Mouse (Mus musculus): ENCODE results near the gene Nos3. TPM values are rescaled to one million over a fixed set of nuclear protein-coding genes. Genes with fewer than 3 reads are reported as not detected.

The Nos3 gene
- not detected in 2 replicates for total RNA-seq (2015; ENCODE audit: low replicate concordance)
- total RNA-seq (2017; ENCODE audit: low replicate concordance) = not detected in 2 replicates

DNA sequence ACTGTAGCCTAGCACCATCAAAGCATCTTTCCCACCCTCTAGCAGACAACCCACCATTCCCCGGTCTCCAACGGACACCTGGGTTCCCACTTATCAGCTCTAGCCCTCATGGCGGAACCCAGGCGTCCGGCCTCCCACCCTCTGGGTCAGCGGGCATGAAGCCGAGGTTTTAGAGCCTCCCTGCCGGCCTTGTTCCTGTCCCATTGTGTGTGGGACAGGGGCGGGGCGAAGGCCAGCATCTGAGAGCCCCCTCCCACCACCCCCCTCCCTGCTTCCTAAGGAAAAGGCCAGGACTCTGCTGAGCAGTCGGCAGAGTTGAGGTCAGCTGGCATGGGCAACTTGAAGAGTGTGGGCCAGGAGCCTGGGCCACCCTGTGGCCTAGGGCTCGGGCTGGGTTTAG lies at the start of gene Nos3:
Gene Nos3 (plus strand): TSS at position 303 of the 400 bp plus-strand sequence.
- ATAC-seq (replicated peaks; ENCODE audit: low FRiP score, poor library complexity, severe bottlenecking) = no peak

DNA sequence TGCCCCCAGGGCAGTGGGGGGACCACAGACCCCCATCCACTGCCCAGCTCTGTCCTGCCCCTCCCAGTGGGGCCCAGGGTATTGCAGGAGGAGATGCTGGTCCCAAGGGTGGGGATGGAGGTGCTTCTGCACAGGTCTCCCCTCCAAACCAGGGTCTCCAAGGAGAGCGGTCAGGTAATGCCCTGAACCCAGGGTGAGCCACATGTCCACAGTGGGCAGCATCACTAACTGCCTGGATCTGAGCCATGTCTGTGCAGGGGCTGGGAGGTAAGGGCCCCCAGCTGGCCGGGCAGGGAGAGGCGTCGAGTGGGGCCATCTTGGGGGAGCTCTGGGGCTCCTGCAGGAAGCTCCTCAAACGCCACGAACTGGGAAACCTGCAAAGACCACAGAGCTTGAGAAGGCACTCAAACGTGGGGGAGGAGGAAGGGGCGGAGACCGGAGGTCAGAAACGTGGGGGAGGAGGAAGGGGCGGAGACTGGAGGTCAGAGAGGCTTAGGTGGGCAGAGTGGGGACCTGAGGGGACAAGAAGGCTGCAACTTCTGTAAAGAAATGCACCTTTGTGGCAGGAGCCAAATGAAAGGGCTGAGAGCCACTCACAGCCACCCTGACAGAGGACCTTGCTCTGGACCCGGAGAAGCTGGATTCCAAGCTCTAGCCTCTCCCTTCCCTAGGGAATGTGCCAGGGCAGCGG lies 44.7 kb upstream of the Nos3 start:
- no peak for ATAC-seq (replicated peaks; ENCODE audit: low FRiP score, poor library complexity, severe bottlenecking)

DNA sequence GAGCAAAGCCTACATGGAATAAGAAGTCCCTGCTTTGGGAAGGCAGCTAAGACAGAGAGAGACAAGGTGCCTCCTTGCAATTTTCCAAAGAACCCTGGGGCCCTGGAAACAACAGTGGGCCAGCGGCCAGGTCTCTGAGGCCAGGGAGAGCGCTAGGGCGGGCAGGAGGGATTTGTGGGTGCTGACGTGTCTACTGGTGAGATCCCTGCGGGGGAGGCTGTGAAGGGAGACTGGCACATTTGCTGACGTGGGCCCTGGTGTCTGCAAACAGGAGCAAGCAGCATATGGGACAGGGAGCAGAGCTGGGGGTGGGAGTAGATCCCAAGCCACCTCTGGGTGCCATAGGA lies 44.2 kb upstream of the Nos3 start:
- no peak for ATAC-seq (replicated peaks; ENCODE audit: low FRiP score, poor library complexity, severe bottlenecking)

GRCm38 (mm10) chr5:24320894-24321293 lies 43.7 kb upstream of the Nos3 start:
- ATAC-seq (replicated peaks; ENCODE audit: low FRiP score, poor library complexity, severe bottlenecking) = no peak

DNA sequence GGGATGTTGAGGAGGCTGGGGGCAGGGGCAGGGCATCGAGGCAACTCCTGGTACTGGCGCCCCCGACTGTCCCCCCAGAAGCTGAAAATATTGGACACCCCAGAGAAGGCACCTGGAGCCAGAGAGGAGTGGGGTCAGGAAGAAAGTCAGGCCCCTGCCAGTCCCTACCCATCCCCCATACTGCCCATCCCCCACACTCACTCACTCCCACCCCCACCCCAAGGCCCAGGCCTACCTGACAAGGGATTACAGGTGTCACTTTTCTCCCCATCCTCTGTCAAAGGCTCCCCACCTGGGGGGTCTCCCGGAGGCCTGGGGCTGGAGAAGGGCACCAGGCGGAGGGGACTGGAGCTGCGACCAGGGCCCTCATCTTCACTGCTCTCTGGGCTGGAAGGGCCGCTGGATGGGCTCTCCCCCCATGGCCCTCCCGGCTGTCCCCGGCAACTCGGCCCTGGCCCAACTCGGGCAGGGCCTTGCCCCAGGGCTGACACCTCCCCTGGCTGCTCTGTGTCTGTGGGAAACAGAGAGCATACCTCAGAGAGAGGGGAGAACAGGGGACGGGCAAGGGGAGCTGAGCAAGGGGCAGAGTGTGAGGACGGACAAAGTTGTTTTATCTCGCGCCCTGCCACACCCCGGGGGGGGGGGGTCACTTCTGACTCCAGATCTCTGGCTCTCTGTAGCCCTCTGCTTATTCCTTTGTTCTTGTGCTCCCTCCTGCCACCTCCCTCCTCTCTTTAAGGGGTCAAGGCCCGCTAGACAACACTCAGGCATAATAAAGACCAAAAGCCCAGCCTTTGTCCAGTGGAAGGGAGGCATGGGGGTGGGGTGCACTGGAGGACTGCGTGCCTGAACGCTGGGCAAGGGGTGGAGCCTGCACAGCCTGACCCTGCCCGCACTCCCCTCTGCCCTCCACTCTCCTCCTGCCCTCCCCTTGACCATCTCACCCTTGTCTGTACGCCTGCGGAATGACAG lies 42.6 kb upstream of the Nos3 start:
- no peak for ATAC-seq (replicated peaks; ENCODE audit: low FRiP score, poor library complexity, severe bottlenecking)

DNA sequence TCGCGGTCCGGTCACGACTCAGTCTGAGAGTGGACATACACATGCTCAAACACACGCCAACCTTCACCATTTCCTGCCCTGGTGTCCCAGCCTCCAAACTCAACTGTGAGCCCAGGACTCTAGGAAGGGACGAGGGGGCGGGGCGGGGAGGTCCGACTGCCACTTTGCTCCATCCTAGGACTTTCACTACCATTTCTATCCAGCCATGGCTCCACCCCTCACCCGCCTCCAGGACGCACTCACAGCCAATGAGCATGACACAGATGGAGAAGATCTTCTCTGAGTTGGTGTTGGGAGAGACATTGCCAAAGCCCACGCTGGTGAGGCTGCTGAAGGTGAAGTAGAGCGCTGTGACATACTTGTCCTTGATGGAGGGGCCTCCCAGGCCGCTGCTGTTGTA lies 39.4 kb upstream of the Nos3 start:
- ATAC-seq (replicated peaks; ENCODE audit: low FRiP score, poor library complexity, severe bottlenecking) = no peak

- no peak for ATAC-seq (replicated peaks; ENCODE audit: low FRiP score, poor library complexity, severe bottlenecking)
Measured at GRCm38 (mm10) chr5:24326166-24326841, 38.3 kb upstream of the Nos3 start.

DNA sequence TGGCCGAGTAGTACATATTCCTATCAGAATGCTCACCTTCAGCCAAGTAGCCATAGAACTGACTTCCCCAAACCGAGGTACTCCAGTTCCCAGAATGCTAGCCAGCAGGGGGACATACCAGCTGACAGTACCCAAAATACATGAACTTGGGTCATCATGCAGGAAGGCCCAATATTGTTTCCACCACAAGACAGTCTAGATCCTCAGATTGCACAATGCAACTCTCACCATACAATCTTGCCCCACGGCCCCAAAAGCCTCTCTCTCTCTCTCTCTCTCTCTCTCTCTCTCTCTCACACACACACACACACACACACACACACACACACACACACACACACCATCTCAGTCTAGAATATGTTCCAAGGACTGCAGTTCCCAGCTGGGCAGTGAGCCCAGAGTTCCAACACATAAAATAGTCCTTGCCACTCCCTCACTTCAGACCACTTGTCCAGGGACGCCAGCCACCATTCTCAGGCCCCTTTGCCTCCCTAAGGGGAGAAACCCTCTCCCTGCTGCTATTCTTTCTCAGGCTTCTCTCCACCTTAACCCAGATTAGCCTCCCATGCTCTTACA lies 37.7 kb upstream of the Nos3 start:
- ATAC-seq (replicated peaks; ENCODE audit: low FRiP score, poor library complexity, severe bottlenecking) = no peak

DNA sequence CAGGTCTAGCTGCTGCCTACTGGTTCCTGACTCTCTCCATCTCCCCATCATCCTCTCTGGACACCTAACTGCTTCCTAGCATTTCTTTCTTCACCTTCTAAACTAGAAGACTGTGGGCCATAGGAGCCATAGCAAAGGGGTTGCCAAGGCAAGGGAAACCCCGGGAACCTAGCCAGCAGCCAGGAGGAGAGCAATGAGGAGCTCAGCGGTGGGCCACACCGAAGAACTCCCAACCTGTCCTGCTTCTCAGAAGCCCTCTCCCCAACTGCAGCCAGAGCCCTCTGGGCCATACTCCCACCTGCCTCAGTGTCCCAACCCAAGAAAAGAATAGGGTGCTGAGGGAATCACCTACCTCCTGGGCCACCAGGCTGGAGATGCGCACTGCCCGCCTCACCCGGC lies 35.8 kb upstream of the Nos3 start:
- no peak for ATAC-seq (replicated peaks; ENCODE audit: low FRiP score, poor library complexity, severe bottlenecking)

GRCm38 (mm10) chr5:24329212-24329964 lies 35.2 kb upstream of the Nos3 start:
- ATAC-seq (replicated peaks; ENCODE audit: low FRiP score, poor library complexity, severe bottlenecking) = no peak

DNA sequence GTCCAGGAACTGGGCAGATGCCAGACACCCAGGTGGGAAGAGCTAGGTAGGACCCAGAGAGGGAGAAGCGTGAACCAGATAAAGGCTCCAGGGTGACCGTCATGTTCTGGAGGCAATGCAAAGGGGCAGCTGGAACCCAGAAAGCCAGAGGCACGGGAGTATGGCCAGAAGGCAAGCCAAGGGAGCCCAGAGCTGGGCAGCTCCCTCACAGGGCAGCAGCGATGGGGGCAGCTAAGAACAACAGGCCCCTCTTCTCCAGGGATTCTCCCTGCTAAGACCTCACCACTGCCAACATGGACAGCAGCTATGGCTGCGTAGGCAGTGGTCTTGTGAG lies 34.7 kb upstream of the Nos3 start:
- ATAC-seq (replicated peaks; ENCODE audit: low FRiP score, poor library complexity, severe bottlenecking) = no peak

- ATAC-seq (replicated peaks; ENCODE audit: low FRiP score, poor library complexity, severe bottlenecking) = no peak
Measured at GRCm38 (mm10) chr5:24332401-24332800, 32.2 kb upstream of the Nos3 start.

DNA sequence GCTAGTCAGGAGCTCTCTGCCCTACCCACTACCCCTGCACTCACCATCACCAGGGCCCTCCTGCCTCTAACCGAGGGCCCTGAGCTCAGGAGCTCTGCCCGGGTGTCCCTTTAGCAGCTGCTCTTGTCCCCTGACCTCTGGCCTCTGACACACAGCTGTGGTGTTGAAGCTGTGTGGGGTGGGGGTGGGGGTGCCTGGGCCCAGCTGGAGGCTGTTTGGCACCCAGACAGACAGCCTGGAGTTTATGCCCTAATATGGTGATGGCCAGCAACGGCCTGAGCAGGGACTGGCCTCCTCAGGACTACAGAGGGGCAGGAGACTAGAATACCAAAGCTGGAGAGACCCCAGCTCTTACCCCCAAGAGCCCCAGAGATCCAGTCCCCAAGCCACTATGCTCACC lies 29.9 kb upstream of the Nos3 start:
- ATAC-seq (replicated peaks; ENCODE audit: low FRiP score, poor library complexity, severe bottlenecking) = no peak

DNA sequence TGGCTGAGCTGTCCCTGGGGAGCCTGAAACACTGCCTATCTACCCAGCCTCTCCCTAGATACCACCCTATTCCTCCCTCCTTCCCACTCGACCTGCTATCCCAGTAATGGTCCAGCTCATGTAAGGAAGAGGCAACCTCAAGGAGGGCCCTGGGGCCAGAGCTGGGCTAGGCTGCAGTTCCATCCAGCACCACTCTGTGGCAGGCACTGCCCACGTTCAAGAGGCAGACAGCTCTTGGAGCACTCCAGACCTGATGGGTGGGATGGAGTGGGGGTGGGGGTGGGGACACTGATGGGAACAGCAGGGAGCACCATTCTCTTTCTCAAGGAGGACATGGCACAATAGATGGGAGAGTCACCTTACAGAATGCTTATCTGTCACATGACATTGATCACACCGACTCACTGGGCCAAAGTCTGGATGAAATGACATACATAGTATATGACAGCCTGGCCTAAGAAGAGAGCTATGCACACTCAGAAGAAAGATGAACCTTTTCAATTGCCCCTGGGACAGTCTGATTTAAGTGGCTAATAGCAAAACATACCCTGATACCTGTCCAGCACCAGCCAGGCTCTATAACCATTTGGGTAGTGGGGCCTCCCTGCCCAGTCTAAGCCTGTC lies 28.6 kb upstream of the Nos3 start:
- no peak for ATAC-seq (replicated peaks; ENCODE audit: low FRiP score, poor library complexity, severe bottlenecking)

DNA sequence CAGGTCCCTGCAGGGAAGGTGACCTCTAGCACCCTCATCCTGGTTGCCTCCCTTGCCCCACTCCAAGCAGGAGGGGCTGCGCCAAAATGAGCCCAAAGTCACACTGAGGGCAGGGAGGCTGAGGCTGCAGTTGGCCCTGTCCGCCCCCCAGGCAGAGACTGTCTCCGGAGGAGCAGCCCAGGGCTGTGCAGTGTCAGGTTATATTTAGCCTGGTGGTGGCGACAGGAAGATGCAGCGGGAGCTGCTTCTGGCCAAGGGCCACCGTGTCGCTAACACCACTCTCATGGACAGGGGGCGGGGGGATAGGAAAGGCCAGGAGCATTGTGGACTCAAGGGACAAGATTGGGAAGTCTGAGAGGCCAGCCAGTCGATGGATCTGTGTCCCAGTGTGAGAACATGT lies 27.2 kb upstream of the Nos3 start:
- ATAC-seq (replicated peaks; ENCODE audit: low FRiP score, poor library complexity, severe bottlenecking) = no peak

GRCm38 (mm10) chr5:24337821-24338220 lies 26.8 kb upstream of the Nos3 start:
- ATAC-seq (replicated peaks; ENCODE audit: low FRiP score, poor library complexity, severe bottlenecking) = no peak

DNA sequence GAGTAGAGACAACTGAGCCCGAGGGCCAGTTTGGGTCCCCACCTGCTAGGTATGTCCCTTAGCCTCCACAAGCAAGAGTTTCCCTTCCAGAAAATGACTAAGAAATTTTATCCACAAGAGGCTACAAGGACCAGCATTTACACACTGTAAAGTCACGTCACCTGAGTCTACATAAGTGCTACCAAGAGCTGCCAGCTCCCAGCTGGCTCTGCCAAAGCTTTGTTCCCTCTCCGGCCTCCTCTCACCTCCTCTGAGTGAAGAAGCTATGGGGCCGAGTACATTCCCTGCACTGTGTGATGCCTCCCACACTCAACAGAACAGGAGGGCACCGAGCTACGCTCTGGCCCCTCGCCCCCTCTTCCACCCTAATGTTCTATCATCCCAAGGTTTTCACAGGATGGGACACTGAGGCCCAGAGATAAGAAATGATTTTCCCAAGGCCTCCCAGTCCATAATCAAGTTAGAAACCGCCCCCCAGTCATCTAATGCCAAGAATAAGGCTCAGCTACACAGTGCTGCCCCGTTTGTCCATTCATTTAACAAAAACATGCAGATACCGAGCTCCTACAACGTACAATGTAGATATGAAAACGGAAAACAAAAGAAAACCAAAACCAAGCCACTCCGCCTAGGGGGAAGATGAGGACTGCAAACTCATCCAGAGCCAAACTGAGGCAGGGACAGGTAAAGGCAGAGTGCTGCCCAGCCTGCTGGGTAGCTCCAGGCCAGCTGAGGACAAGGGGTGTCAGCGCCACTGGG lies 22.2 kb upstream of the Nos3 start:
- no peak for ATAC-seq (replicated peaks; ENCODE audit: low FRiP score, poor library complexity, severe bottlenecking)

- no peak for ATAC-seq (replicated peaks; ENCODE audit: low FRiP score, poor library complexity, severe bottlenecking)
Measured at GRCm38 (mm10) chr5:24342966-24343365, 21.6 kb upstream of the Nos3 start.

DNA sequence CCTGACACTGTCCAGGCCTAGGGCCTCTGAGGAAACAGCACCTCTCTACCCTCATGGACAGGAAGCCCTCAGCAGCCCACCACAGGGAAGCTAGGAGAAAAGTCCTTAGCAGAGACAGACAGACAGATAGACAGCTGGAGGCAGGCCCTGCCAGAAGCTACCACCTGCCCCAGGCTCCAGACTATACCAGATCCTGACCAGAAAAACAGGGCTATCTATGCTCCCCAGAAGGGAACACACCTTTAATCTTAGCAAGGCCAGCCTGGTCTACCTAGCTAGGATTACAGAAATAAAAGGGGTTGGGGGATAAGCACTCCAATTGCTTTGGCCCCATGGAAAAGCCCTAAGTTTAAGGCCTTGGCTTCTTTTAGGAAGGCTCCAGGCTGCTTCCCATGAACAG lies 21.2 kb upstream of the Nos3 start:
- no peak for ATAC-seq (replicated peaks; ENCODE audit: low FRiP score, poor library complexity, severe bottlenecking)

Measured in erythroblast, adult 5-6 weeks (primary cell).